Mouse (Mus musculus) liver, adult 2 months (tissue): Measurements from ENCODE around the gene Mindy3. TPM values are rescaled to one million over a fixed set of nuclear protein-coding genes. Genes with fewer than 3 reads are reported as not detected.
A peak's percentile ranks its signal among the peaks of the same experiment; 100 is the strongest.

Experiments
- DNase-seq: peaks from one replicate; pipeline ENCODE4 v3.0.0-alpha.2; 2011; ENCODE audit warnings: low read depth, low spot score; ENCODE audit errors: extremely low read depth
- H3K27ac ChIP-seq: fragments of 200-500 bp; replicated peaks from 2 replicates; pipeline ENCODE4 v1.5.1; 2012; ENCODE audit warnings: low read depth, mild to moderate bottlenecking, control low read depth, inconsistent platforms, low read length; ENCODE audit not compliant: insufficient read depth
- H3K27me3 ChIP-seq: fragments of 200-500 bp; 2 replicates; pipeline ENCODE4 v1.6.1; 2012; ENCODE audit warnings: mild to moderate bottlenecking, moderate library complexity, low read length, inconsistent platforms; ENCODE audit not compliant: control insufficient read depth, insufficient read depth
- H3K36me3 ChIP-seq: fragments of 200-500 bp; 2 replicates; pipeline ENCODE4 v1.6.1; 2012; ENCODE audit warnings: low read length, inconsistent platforms; ENCODE audit not compliant: control insufficient read depth, insufficient read depth
- H3K4me1 ChIP-seq: fragments of 200-500 bp; 2 replicates; pipeline ENCODE4 v1.6.1; 2011; ENCODE audit warnings: low read length; ENCODE audit not compliant: control insufficient read depth, insufficient read depth
- H3K4me3 ChIP-seq: fragments of 200-500 bp; 2 replicates; pipeline ENCODE4 v1.5.1; 2011; ENCODE audit warnings: low read depth, mild to moderate bottlenecking, control low read depth, low read length, moderate library complexity; ENCODE audit not compliant: insufficient read depth
- H3K79me2 ChIP-seq: fragments of 200-500 bp; 2 replicates; pipeline ENCODE4 v1.6.1; 2012; ENCODE audit warnings: inconsistent platforms, mild to moderate bottlenecking, low read length, moderate library complexity; ENCODE audit not compliant: control insufficient read depth, insufficient read depth
- H3K9ac ChIP-seq: fragments of 200-500 bp; 2 replicates; pipeline ENCODE4 v1.6.1; 2012; ENCODE audit warnings: low read depth, mild to moderate bottlenecking, control low read depth, inconsistent platforms, low read length
- CTCF ChIP-seq: fragments of 200-500 bp; IDR thresholded peaks from 2 replicates; pipeline ENCODE4 v1.5.1; 2011; ENCODE audit warnings: low read depth, low read length, control low read depth
- POLR2A ChIP-seq: fragments of 200-500 bp; IDR thresholded peaks from 2 replicates; pipeline ENCODE4 v1.6.1; 2011; ENCODE audit warnings: low read length, control low read depth; ENCODE audit not compliant: insufficient read depth; ENCODE audit errors: extremely low read depth
- WGBS: fragments of 180-500 bp; shearing (Covaris S2); methylation state at CpG from one replicate; pipeline ENCODE4 v1.1.7; 2018; 5-methylcytosine and 5-hydroxymethylcytosine counted together
- polyA plus RNA-seq: library from polyadenylated mRNA; depleted of rRNA; stranded (reverse); fragments of >200 nt; gene quantifications from 2 replicates; pipeline ENCODE4 v1.2.3, GENCODE M21; 2012
- total RNA-seq: library from RNA; depleted of rRNA; stranded (reverse); fragments of >200 nt; gene quantifications from 2 replicates; pipeline ENCODE4 v1.2.3, GENCODE M21; 2014

Gene Mindy3
- total and polyA plus RNA-seq, 2 experiments, result 20.3 to 46.4 TPM

- Histone ChIP-seq H3K27ac (no peak overlapping the region), H3K36me3 (no peaks in the 10 kb centered on the region), H3K4me3 (no peak overlapping the region), H3K27me3 (no peaks in the 10 kb centered on the region), H3K4me1 (peaks cover 3% of the 10 kb centered on the region; the same call in 1 of the 2 replicates), H3K9ac (no peak overlapping the region), H3K79me2 (no peaks in the 10 kb centered on the region)
- TF ChIP-seq POLR2A (no peak), CTCF (no peak)
- 79% methylated on average over 2 of the region's 2 CpGs for WGBS
- DNase-seq, result no peak
Observed at GRCm38 (mm10) chr2:12325868-12326267, 93.4 kb downstream of the Mindy3 start.

- Histone ChIP-seq H3K79me2 (no peaks in the 10 kb centered on the region), H3K4me1 (peaks cover 3% of the 10 kb centered on the region; the same call in 1 of the 2 replicates), H3K27ac (no peak overlapping the region), H3K36me3 (no peaks in the 10 kb centered on the region), H3K9ac (no peak overlapping the region), H3K27me3 (no peaks in the 10 kb centered on the region), H3K4me3 (no peak overlapping the region)
- WGBS, result 71% methylated on average over 6 of the region's 6 CpGs
- peak; percentile 7 for DNase-seq
- TF ChIP-seq CTCF, result no peak
- no peak for TF ChIP-seq POLR2A
Observed at GRCm38 (mm10) chr2:12325417-12325816, 93.9 kb downstream of the Mindy3 start.

GRCm38 (mm10) chr2:12320914-12321313 is 98.4 kb downstream of the Mindy3 start:
- no peaks in the 10 kb centered on the region for H3K27me3 ChIP-seq
- TF ChIP-seq CTCF (no peak), POLR2A (no peak)
- no peaks in the 10 kb centered on the region for H3K36me3 ChIP-seq
- no peak overlapping the region for H3K9ac ChIP-seq
- WGBS, result 78% methylated on average over 4 of the region's 4 CpGs
- no peaks in the 10 kb centered on the region for H3K79me2 ChIP-seq
- DNase-seq, result no peak
- no peak overlapping the region for H3K27ac ChIP-seq
- no peak overlapping the region for H3K4me3 ChIP-seq
- H3K4me1 ChIP-seq, result no peaks in the 10 kb centered on the region

GRCm38 (mm10) chr2:12318715-12319114 is 100.6 kb downstream of the Mindy3 start:
- Histone ChIP-seq H3K79me2 (no peaks in the 10 kb centered on the region), H3K9ac (no peak overlapping the region), H3K4me1 (no peaks in the 10 kb centered on the region), H3K4me3 (no peak overlapping the region), H3K36me3 (no peaks in the 10 kb centered on the region), H3K27ac (no peak overlapping the region), H3K27me3 (no peaks in the 10 kb centered on the region)
- TF ChIP-seq POLR2A, result no peak
- TF ChIP-seq CTCF, result no peak
- no peak for DNase-seq
- WGBS, result 96% methylated on average over 3 of the region's 3 CpGs

GRCm38 (mm10) chr2:12318036-12318435 is 101.2 kb downstream of the Mindy3 start:
- no peaks in the 10 kb centered on the region for H3K27me3 ChIP-seq
- no peak overlapping the region for H3K27ac ChIP-seq
- no peak overlapping the region for H3K9ac ChIP-seq
- 87% methylated on average over 4 of the region's 4 CpGs for WGBS
- H3K36me3 ChIP-seq, result no peaks in the 10 kb centered on the region
- H3K4me1 ChIP-seq, result no peaks in the 10 kb centered on the region
- no peak for DNase-seq
- no peak overlapping the region for H3K4me3 ChIP-seq
- H3K79me2 ChIP-seq, result no peaks in the 10 kb centered on the region
- no peak for TF ChIP-seq POLR2A
- TF ChIP-seq CTCF, result no peak

- H3K4me3 ChIP-seq, result no peak overlapping the region
- H3K79me2 ChIP-seq, result no peaks in the 10 kb centered on the region
- TF ChIP-seq POLR2A (no peak), CTCF (no peak)
- no peak overlapping the region for H3K27ac ChIP-seq
- no peak overlapping the region for H3K9ac ChIP-seq
- peak; percentile 29 for DNase-seq
- no peaks in the 10 kb centered on the region for H3K27me3 ChIP-seq
- no peaks in the 10 kb centered on the region for H3K4me1 ChIP-seq
- no peaks in the 10 kb centered on the region for H3K36me3 ChIP-seq
- 79% methylated on average over 5 of the region's 5 CpGs for WGBS
Observed at GRCm38 (mm10) chr2:12317343-12317742, 101.9 kb downstream of the Mindy3 start.
